Mouse (Mus musculus) neural tube, embryonic 12.5 days (tissue): Measurements from ENCODE around the gene Slc6a21. TPM values are rescaled to one million over a fixed set of nuclear protein-coding genes. Genes with fewer than 3 reads are reported as not detected.

ENCODE experiments used
- ATAC-seq: fragments of 200-750 bp; cut with Nextera tagmentation; 2 replicates; pipeline ENCODE4 v1.8.0; 2017; ENCODE audit warnings: low read depth, mild to moderate bottlenecking, moderate TSS enrichment, moderate library complexity; ENCODE audit not compliant: low FRiP score
- H3K27ac ChIP-seq: fragments of 300-500 bp; sonication (generic); 2 replicates; pipeline ENCODE4 v1.5.1; 2016
- H3K27me3 ChIP-seq: fragments of 300-500 bp; sonication (generic); replicated peaks from 2 replicates; pipeline ENCODE4 v1.6.1; 2016; ENCODE audit warnings: mild to moderate bottlenecking
- H3K36me3 ChIP-seq: fragments of 300-500 bp; sonication (generic); 2 replicates; pipeline ENCODE4 v1.6.1; 2016; ENCODE audit warnings: mild to moderate bottlenecking
- H3K4me1 ChIP-seq: fragments of 300-500 bp; sonication (generic); 2 replicates; pipeline ENCODE4 v1.6.1; 2016
- H3K4me2 ChIP-seq: fragments of 300-500 bp; sonication (generic); replicated peaks from 2 replicates; pipeline ENCODE4 v1.6.1; 2016; ENCODE audit warnings: mild to moderate bottlenecking
- H3K4me3 ChIP-seq: fragments of 300-500 bp; sonication (generic); 2 replicates; pipeline ENCODE4 v1.5.1; 2016
- H3K9ac ChIP-seq: fragments of 300-500 bp; sonication (generic); 2 replicates; pipeline ENCODE4 v1.6.1; 2016; ENCODE audit warnings: mild to moderate bottlenecking
- H3K9me3 ChIP-seq: fragments of 300-500 bp; sonication (generic); 2 replicates; pipeline ENCODE4 v1.6.1; 2016; ENCODE audit warnings: mild to moderate bottlenecking
- WGBS: fragments of 180-500 bp; shearing (Covaris S2); methylation state at CpG from one replicate; pipeline ENCODE4 v1.1.7; 2016; 5-methylcytosine and 5-hydroxymethylcytosine counted together
- polyA plus RNA-seq: library from polyadenylated mRNA; unstranded; fragments of >200 nt; fragmentation: Nextera tagmentation; extraction: Ambion mirVana; gene quantifications from 2 replicates; pipeline ENCODE4 v1.2.1, GENCODE M21; 2016

Slc6a21 gene
- not detected in 2 replicates for polyA plus RNA-seq

GRCm38 (mm10) chr7:45277136-45277760 is at the start of gene Slc6a21:
Slc6a21 (plus strand) TSS chr7:45277513.
- Histone ChIP-seq H3K27me3 (no peaks in the 10 kb centered on the region; the same call in 1 of the 2 replicates), H3K9ac (peak within 1 kb of the TSS; percentile 49; the same call in 1 of the 2 replicates), H3K4me1 (peaks cover 3% of the 10 kb centered on the region), H3K36me3 (no peaks in the 10 kb centered on the region), H3K4me2 (peak within 1 kb of the TSS; percentile 67), H3K4me3 (peak within 1 kb of the TSS; percentile 34), H3K9me3 (no peaks in the 10 kb centered on the region), H3K27ac (no peak within 1 kb of the TSS)
- ATAC-seq: no peak
- WGBS: 7% methylated on average over 44 of the region's 44 CpGs

GRCm38 (mm10) chr7:45228548-45228947 is 48.8 kb upstream of the Slc6a21 start:
- no peak for ATAC-seq
- WGBS: 94% methylated on average over 18 of the region's 18 CpGs
- H3K36me3 ChIP-seq: peaks cover 83% of the 10 kb centered on the region
- no peaks in the 10 kb centered on the region for H3K9me3 ChIP-seq
- no peak overlapping the region for H3K27ac ChIP-seq
- no peaks in the 10 kb centered on the region for H3K27me3 ChIP-seq
- H3K4me1 ChIP-seq: peaks cover 5% of the 10 kb centered on the region; the same call in 1 of the 2 replicates
- no peak overlapping the region for H3K4me2 ChIP-seq
- no peak overlapping the region for H3K4me3 ChIP-seq
- H3K9ac ChIP-seq: no peak overlapping the region

- H3K4me2 ChIP-seq: no peak overlapping the region
- H3K27me3 ChIP-seq: no peaks in the 10 kb centered on the region; the same call in 1 of the 2 replicates
- WGBS: 97% methylated on average over 8 of the region's 8 CpGs
- no peaks in the 10 kb centered on the region for H3K9me3 ChIP-seq
- H3K4me1 ChIP-seq: peaks cover 9% of the 10 kb centered on the region
- H3K4me3 ChIP-seq: no peak overlapping the region
- no peak overlapping the region for H3K27ac ChIP-seq
- no peak overlapping the region for H3K9ac ChIP-seq
- H3K36me3 ChIP-seq: peaks cover 79% of the 10 kb centered on the region
- ATAC-seq: no peak
These were observed 48.3 kb upstream of the Slc6a21 start for GRCm38 (mm10) chr7:45229046-45229445.

GRCm38 (mm10) chr7:45229459-45230203 is 47.7 kb upstream of the Slc6a21 start:
- H3K9ac ChIP-seq: no peak overlapping the region
- no peak overlapping the region for H3K4me3 ChIP-seq
- ATAC-seq: no peak
- H3K27ac ChIP-seq: peak overlapping the region; percentile 17; the same call in 1 of the 2 replicates
- H3K36me3 ChIP-seq: peaks cover 73% of the 10 kb centered on the region
- H3K4me2 ChIP-seq: no peak overlapping the region
- H3K4me1 ChIP-seq: peaks cover 15% of the 10 kb centered on the region
- 89% methylated on average over 7 of the region's 7 CpGs for WGBS
- no peaks in the 10 kb centered on the region; the same call in 1 of the 2 replicates for H3K27me3 ChIP-seq
- H3K9me3 ChIP-seq: no peaks in the 10 kb centered on the region

GRCm38 (mm10) chr7:45231192-45231591 is 46.1 kb upstream of the Slc6a21 start:
- Histone ChIP-seq H3K27me3 (peaks cover 7% of the 10 kb centered on the region; the same call in 1 of the 2 replicates), H3K4me1 (peaks cover 17% of the 10 kb centered on the region), H3K9ac (no peak overlapping the region), H3K4me3 (no peak overlapping the region), H3K9me3 (no peaks in the 10 kb centered on the region), H3K4me2 (no peak overlapping the region), H3K36me3 (peaks cover 58% of the 10 kb centered on the region), H3K27ac (no peak overlapping the region)
- WGBS: 91% methylated on average over 12 of the region's 12 CpGs
- ATAC-seq: no peak

- ATAC-seq: no peak
- Histone ChIP-seq H3K27me3 (peaks cover 14% of the 10 kb centered on the region; the same call in 1 of the 2 replicates), H3K4me1 (peaks cover 17% of the 10 kb centered on the region), H3K27ac (no peak overlapping the region), H3K36me3 (peaks cover 50% of the 10 kb centered on the region), H3K9ac (no peak overlapping the region), H3K4me3 (no peak overlapping the region), H3K4me2 (no peak overlapping the region), H3K9me3 (no peaks in the 10 kb centered on the region)
- 89% methylated on average over 11 of the region's 11 CpGs for WGBS
These were observed 45.4 kb upstream of the Slc6a21 start for GRCm38 (mm10) chr7:45231941-45232340.

- Histone ChIP-seq H3K9ac (no peak overlapping the region), H3K36me3 (peaks cover 43% of the 10 kb centered on the region), H3K4me2 (no peak overlapping the region), H3K4me1 (peaks cover 17% of the 10 kb centered on the region), H3K27me3 (peaks cover 18% of the 10 kb centered on the region; the same call in 1 of the 2 replicates), H3K4me3 (no peak overlapping the region), H3K9me3 (no peaks in the 10 kb centered on the region), H3K27ac (no peak overlapping the region)
- WGBS: 70% methylated on average over 13 of the region's 13 CpGs
- ATAC-seq: no peak
These were observed 44.4 kb upstream of the Slc6a21 start for GRCm38 (mm10) chr7:45232716-45233465.

- H3K4me1 ChIP-seq: peaks cover 17% of the 10 kb centered on the region
- H3K9me3 ChIP-seq: no peaks in the 10 kb centered on the region
- peak overlapping the region; percentile 43 for H3K4me2 ChIP-seq
- no peak overlapping the region for H3K4me3 ChIP-seq
- peak; percentile 4; the same call in 1 of the 2 replicates for ATAC-seq
- peaks cover 26% of the 10 kb centered on the region for H3K27me3 ChIP-seq
- H3K27ac ChIP-seq: no peak overlapping the region
- H3K36me3 ChIP-seq: peaks cover 35% of the 10 kb centered on the region
- WGBS: 33% methylated on average over 20 of the region's 20 CpGs
- H3K9ac ChIP-seq: no peak overlapping the region
These were observed 43.6 kb upstream of the Slc6a21 start for GRCm38 (mm10) chr7:45233580-45234332.

GRCm38 (mm10) chr7:45234333-45234841 is 42.9 kb upstream of the Slc6a21 start:
- Histone ChIP-seq H3K27ac (no peak overlapping the region), H3K4me1 (peaks cover 17% of the 10 kb centered on the region), H3K27me3 (peaks cover 32% of the 10 kb centered on the region), H3K4me2 (peak overlapping the region; percentile 43), H3K4me3 (no peak overlapping the region), H3K36me3 (peaks cover 29% of the 10 kb centered on the region), H3K9ac (no peak overlapping the region), H3K9me3 (no peaks in the 10 kb centered on the region)
- ATAC-seq: peak; percentile 12; the same call in 1 of the 2 replicates
- 8% methylated on average over 29 of the region's 29 CpGs for WGBS

GRCm38 (mm10) chr7:45234922-45235571 is 42.3 kb upstream of the Slc6a21 start:
- 4% methylated on average over 21 of the region's 21 CpGs for WGBS
- ATAC-seq: peak; percentile 69
- H3K36me3 ChIP-seq: peaks cover 23% of the 10 kb centered on the region
- H3K4me2 ChIP-seq: peak overlapping the region; percentile 43
- H3K4me3 ChIP-seq: no peak overlapping the region
- H3K9me3 ChIP-seq: no peaks in the 10 kb centered on the region
- H3K4me1 ChIP-seq: peaks cover 17% of the 10 kb centered on the region
- H3K27ac ChIP-seq: no peak overlapping the region
- peaks cover 36% of the 10 kb centered on the region for H3K27me3 ChIP-seq
- H3K9ac ChIP-seq: no peak overlapping the region

- peak; percentile 10; the same call in 1 of the 2 replicates for ATAC-seq
- 35% methylated on average over 17 of the region's 17 CpGs for WGBS
- Histone ChIP-seq H3K27me3 (peaks cover 40% of the 10 kb centered on the region), H3K36me3 (peaks cover 23% of the 10 kb centered on the region), H3K4me3 (no peak overlapping the region), H3K9ac (no peak overlapping the region), H3K9me3 (no peaks in the 10 kb centered on the region), H3K4me2 (peak overlapping the region; percentile 43), H3K4me1 (peaks cover 20% of the 10 kb centered on the region), H3K27ac (no peak overlapping the region)
These were observed 41.6 kb upstream of the Slc6a21 start for GRCm38 (mm10) chr7:45235656-45236180.
